Comparison of ENCODE assay signal across 9 mouse cellular contexts in the genomic region with DNA sequence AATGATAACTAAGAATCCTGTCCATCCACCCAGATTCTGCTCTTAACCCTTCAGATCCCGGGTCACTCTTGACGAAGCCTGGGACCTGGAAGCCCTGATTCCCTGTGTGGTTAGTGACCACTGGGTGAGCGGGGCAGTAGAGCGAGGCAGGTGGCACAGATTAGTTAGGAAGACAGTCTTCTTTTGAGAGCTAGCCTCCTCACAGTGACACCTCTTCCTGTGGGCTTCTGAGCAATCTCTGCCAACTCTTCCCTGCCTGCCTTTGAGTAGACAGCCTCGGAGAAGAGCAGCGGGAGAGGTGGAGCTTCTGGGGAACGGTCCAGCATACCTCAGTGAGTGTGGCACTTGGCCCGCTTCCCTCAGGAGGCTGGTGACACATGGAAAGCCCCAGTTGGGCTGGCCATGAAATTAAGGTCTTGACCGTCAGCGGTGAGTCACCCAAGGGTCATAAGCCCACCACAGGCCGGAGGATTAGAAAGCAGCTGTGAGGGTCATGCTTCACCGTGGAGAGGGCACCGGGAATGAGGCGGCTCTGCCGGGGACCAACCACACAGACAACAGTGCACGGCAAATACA. TPM values are rescaled to one million over a fixed set of nuclear protein-coding genes. Genes with fewer than 3 reads are reported as not detected.
DNase-seq lines count a peak whose midpoint lies in the region; ATAC-seq and TF ChIP-seq lines count a peak whose summit lies in the region.
"Had no signal": no experiment of that assay in that cellular context is flagged by ENCODE, and none has a peak within 500 bp of the region (broad histone marks: within the 10 kb centered on the region; RNA-seq: fewer than 3 reads in every experiment).

No protein-coding gene starts in this region.

- H3K27ac ChIP-seq in kidney, postnatal 0 days = no peak overlapping the region
- peak overlapping the region; percentile 99 for H3K27ac ChIP-seq in limb, embryonic 12.5 days

- 0 out of 2 replicates have a peak, but pooled peaks have one; percentile 3 for ATAC-seq in kidney, postnatal 0 days (replicated peaks; ENCODE audit: low FRiP score, low read depth)
- no peak for ATAC-seq in limb, embryonic 12.5 days (ENCODE audit: insufficient number of reproducible peaks, insufficient read depth, low FRiP score, low TSS enrichment, low read depth)
- ATAC-seq: lung, postnatal 0 days had no signal

- no peak overlapping the region for H3K4me2 ChIP-seq in kidney, postnatal 0 days (ENCODE audit: low read length)
- H3K4me2 ChIP-seq in limb, embryonic 12.5 days = peak overlapping the region; percentile 69

- 78% methylated on average over 16 of the region's 16 CpGs for WGBS in kidney, postnatal 0 days
- WGBS in limb, embryonic 12.5 days = 77% methylated on average over 16 of the region's 16 CpGs

- H3K9me3 ChIP-seq in kidney, postnatal 0 days (replicated peaks; ENCODE audit: low read length) = no peaks in the 10 kb centered on the region
- H3K9me3 ChIP-seq in limb, embryonic 12.5 days = no peaks in the 10 kb centered on the region

- no peak overlapping the region for H3K4me3 ChIP-seq in kidney, postnatal 0 days (replicated peaks; ENCODE audit: low read depth, low read length)
- no peak overlapping the region for H3K4me3 ChIP-seq in limb, embryonic 12.5 days (replicated peaks)
- H3K4me3 ChIP-seq: erythroblast, embryonic 14.5 days had no signal

- H3K36me3 ChIP-seq in kidney, postnatal 0 days (ENCODE audit: insufficient read depth, low read length) = no peaks in the 10 kb centered on the region
- 0 out of 2 replicates have a peak, but pooled peaks cover under 1% of the 10 kb centered on the region for H3K36me3 ChIP-seq in limb, embryonic 12.5 days

- H3K27me3 ChIP-seq in kidney, postnatal 0 days (ENCODE audit: insufficient read depth, low read length) = no peaks in the 10 kb centered on the region
- no peaks in the 10 kb centered on the region for H3K27me3 ChIP-seq in limb, embryonic 12.5 days

- H3K9ac ChIP-seq in kidney, postnatal 0 days (ENCODE audit: low read depth, low read length) = no peak overlapping the region
- no peak overlapping the region for H3K9ac ChIP-seq in limb, embryonic 12.5 days (replicated peaks)

- no peak for TF ChIP-seq CTCF in kidney, postnatal 0 days (IDR thresholded peaks at IDR 0.05; ENCODE audit: low read depth)

- no peak for DNase-seq in kidney, postnatal 0 days (ENCODE audit: low spot score)
- DNase-seq in kidney, adult 18-20 months = no peak
- DNase-seq in adipocyte (ENCODE audit: low spot score) = peak; percentile 32
- peak; percentile 67 for DNase-seq in cerebellum, adult 9-10 months
- no peak for DNase-seq in thymus, adult 18-20 months
- DNase-seq in yolk sac, embryonic 10.5 days (ENCODE audit: low spot score) = no peak

- no peaks in the 10 kb centered on the region for H3K4me1 ChIP-seq in kidney, postnatal 0 days (replicated peaks; ENCODE audit: insufficient read depth, low read length)
- peaks cover 41% of the 10 kb centered on the region for H3K4me1 ChIP-seq in limb, embryonic 12.5 days (replicated peaks)

RNA-seq across cellular contexts. Expression of gene Ddr2, which starts 1.2 kb away (rescaled TPM):
- polyA plus RNA-seq in kidney, postnatal 0 days (2015; fragmentation: Nextera tagmentation; extraction: Ambion mirVana) = 19.9 and 23.8 TPM in 2 replicates
- 111 and 112 TPM in 2 replicates for polyA plus RNA-seq in limb, embryonic 12.5 days (2016; fragmentation: Nextera tagmentation; extraction: Ambion mirVana)
- polyA plus RNA-seq: erythroblast, embryonic 14.5 days had no signal

Comparison
In these comparisons a context has a peak if more than half of its experiments do, and no peak if none do; other contexts are left out.
1. DNase-seq: peak in adipocyte (single experiment) and cerebellum, adult 9-10 months (single experiment); none in kidney, postnatal 0 days (single experiment), kidney, adult 18-20 months (single experiment), thymus, adult 18-20 months (0 of 2) and yolk sac, embryonic 10.5 days (single experiment).